Mouse (Mus musculus): Measurements from ENCODE around the gene Slc35f1.

GRCm38 (mm10) chr10:52819661-52820060, 129.3 kb downstream of the Slc35f1 start:
- TF ChIP-seq CTCF (IDR thresholded peaks at IDR 0.05; ENCODE audit: extremely low read depth, insufficient read depth, low read length) = no peak
- no peak for TF ChIP-seq POLR2A (IDR thresholded peaks at IDR 0.05; ENCODE audit: extremely low read depth, insufficient read depth, low read length)

All from cortical plate, adult 2 months (tissue).